Mouse (Mus musculus) heart, postnatal 0 days (tissue): ENCODE results near the gene Vstm5. TPM values are rescaled to one million over a fixed set of nuclear protein-coding genes. Genes with fewer than 3 reads are reported as not detected.

ENCODE experiments used
- ATAC-seq: fragments of 200-750 bp; cut with Nextera tagmentation; 2 replicates; pipeline ENCODE4 v1.8.0; 2017; ENCODE audit warnings: low read depth, moderate number of reproducible peaks, moderate library complexity; ENCODE audit not compliant: insufficient read depth
- DNase-seq: peaks from one replicate; pipeline ENCODE4 v3.0.0-alpha.2; 2016; ENCODE audit warnings: low spot score
- H3K27ac ChIP-seq: fragments of 300-500 bp; sonication (generic); 2 replicates; pipeline ENCODE4 v1.5.1; 2014; ENCODE audit warnings: low read depth, mild to moderate bottlenecking
- H3K27me3 ChIP-seq: fragments of 300-500 bp; sonication (generic); 2 replicates; pipeline ENCODE4 v1.6.1; 2014; ENCODE audit warnings: low read length, mixed read lengths; ENCODE audit not compliant: control insufficient read depth, insufficient read depth
- H3K36me3 ChIP-seq: fragments of 300-500 bp; sonication (generic); replicated peaks from 2 replicates; pipeline ENCODE4 v1.6.1; 2014; ENCODE audit warnings: low read length, mixed read lengths; ENCODE audit not compliant: control insufficient read depth, insufficient read depth
- H3K4me1 ChIP-seq: fragments of 300-500 bp; sonication (generic); 2 replicates; pipeline ENCODE4 v1.6.1; 2014; ENCODE audit warnings: antibody characterized with exemption; ENCODE audit not compliant: control insufficient read depth, insufficient read depth
- H3K4me2 ChIP-seq: fragments of 300-500 bp; sonication (generic); 2 replicates; pipeline ENCODE4 v1.6.1; 2014; ENCODE audit warnings: low read depth, mild to moderate bottlenecking, low read length, moderate library complexity
- H3K4me3 ChIP-seq: fragments of 300-500 bp; sonication (generic); 2 replicates; pipeline ENCODE4 v1.5.1; 2014; ENCODE audit warnings: low read depth, low read length
- H3K9ac ChIP-seq: fragments of 300-500 bp; sonication (generic); replicated peaks from 2 replicates; pipeline ENCODE4 v1.6.1; 2014; ENCODE audit warnings: low read depth, low read length, mixed read lengths
- H3K9me3 ChIP-seq: fragments of 300-500 bp; sonication (generic); replicated peaks from 2 replicates; pipeline ENCODE4 v1.6.1; 2016; ENCODE audit warnings: low read length; ENCODE audit not compliant: control insufficient read depth
- CTCF ChIP-seq: IDR thresholded peaks from 2 replicates; pipeline ENCODE4 v1.5.1; 2016; ENCODE audit warnings: antibody characterized with exemption, control low read depth, low read depth
- EP300 ChIP-seq: IDR thresholded peaks from 2 replicates; pipeline ENCODE4 v1.6.1; 2016; ENCODE audit warnings: antibody characterized with exemption, low read depth
- WGBS: fragments of 180-500 bp; shearing (Covaris S2); extraction: QIAGEN DNeasy Blood & Tissue Kit; methylation state at CpG from one replicate; pipeline ENCODE4 v1.1.7; 2014; 5-methylcytosine and 5-hydroxymethylcytosine counted together
- polyA plus RNA-seq: library from polyadenylated mRNA; unstranded; fragments of >200 nt; fragmentation: Nextera tagmentation; extraction: Ambion mirVana; gene quantifications from 2 replicates; pipeline ENCODE4 v1.2.1, GENCODE M21; 2015
- total RNA-seq: library from RNA; depleted of rRNA; stranded (reverse); fragments of >200 nt; gene quantifications from 2 replicates; pipeline ENCODE4 v1.2.3, GENCODE M21; 2014; ENCODE audit warnings: low replicate concordance

Gene Vstm5
- total and polyA plus RNA-seq, 2 experiments from 2014 or later: 1.5 to 1.6 TPM

DNA sequence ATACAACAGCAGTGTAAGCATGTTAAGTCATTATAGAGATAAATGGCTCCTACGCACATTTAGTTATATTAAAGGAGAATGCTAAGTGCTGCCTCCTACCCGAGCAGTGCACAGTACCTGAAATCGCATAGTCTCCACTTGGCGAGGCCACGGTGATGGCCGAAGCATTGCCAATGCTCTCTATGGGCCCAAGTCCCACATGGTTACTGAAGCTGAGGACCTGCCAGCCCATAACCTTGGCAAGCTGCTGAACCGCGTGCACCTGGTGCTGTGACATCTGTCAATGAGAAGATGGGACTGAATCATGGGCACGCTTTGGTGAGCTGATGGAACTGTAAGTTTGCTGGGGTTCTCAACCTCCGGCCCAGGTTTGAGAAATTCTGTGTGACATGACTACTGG lies 24.6 kb downstream of the Vstm5 start:
- H3K4me3 ChIP-seq: no peak overlapping the region
- TF ChIP-seq EP300: no peak
- TF ChIP-seq CTCF: no peak
- DNase-seq: no peak
- no peaks in the 10 kb centered on the region for H3K4me1 ChIP-seq
- no peak overlapping the region for H3K4me2 ChIP-seq
- WGBS: 96% methylated on average over 10 of the region's 10 CpGs
- H3K27ac ChIP-seq: no peak overlapping the region
- no peaks in the 10 kb centered on the region for H3K27me3 ChIP-seq
- ATAC-seq: no peak
- H3K9me3 ChIP-seq: no peaks in the 10 kb centered on the region
- H3K9ac ChIP-seq: no peak overlapping the region
- peaks cover 81% of the 10 kb centered on the region for H3K36me3 ChIP-seq

GRCm38 (mm10) chr9:15273981-15274380 lies 35.1 kb downstream of the Vstm5 start:
- no peak for DNase-seq
- no peak overlapping the region for H3K4me2 ChIP-seq
- H3K27ac ChIP-seq: no peak overlapping the region
- WGBS: 91% methylated on average over 2 of the region's 2 CpGs
- no peak overlapping the region for H3K9ac ChIP-seq
- TF ChIP-seq CTCF (no peak), EP300 (no peak)
- no peak for ATAC-seq
- 0 out of 2 replicates have a peak, but pooled peaks cover 5% of the 10 kb centered on the region for H3K4me1 ChIP-seq
- H3K27me3 ChIP-seq: no peaks in the 10 kb centered on the region
- H3K36me3 ChIP-seq: peaks cover 81% of the 10 kb centered on the region
- no peaks in the 10 kb centered on the region for H3K9me3 ChIP-seq
- H3K4me3 ChIP-seq: no peak overlapping the region

- 0 out of 2 replicates have a peak, but pooled peaks cover 7% of the 10 kb centered on the region for H3K4me1 ChIP-seq
- WGBS: 92% methylated on average over 4 of the region's 4 CpGs
- no peak overlapping the region for H3K4me2 ChIP-seq
- no peak for ATAC-seq
- peaks cover 52% of the 10 kb centered on the region for H3K36me3 ChIP-seq
- H3K4me3 ChIP-seq: no peak overlapping the region
- H3K9me3 ChIP-seq: no peaks in the 10 kb centered on the region
- DNase-seq: no peak
- H3K27me3 ChIP-seq: no peaks in the 10 kb centered on the region
- no peak overlapping the region for H3K27ac ChIP-seq
- no peak overlapping the region for H3K9ac ChIP-seq
- no peak for TF ChIP-seq EP300
Measured at GRCm38 (mm10) chr9:15276855-15277254, 38.0 kb downstream of the Vstm5 start.

DNA sequence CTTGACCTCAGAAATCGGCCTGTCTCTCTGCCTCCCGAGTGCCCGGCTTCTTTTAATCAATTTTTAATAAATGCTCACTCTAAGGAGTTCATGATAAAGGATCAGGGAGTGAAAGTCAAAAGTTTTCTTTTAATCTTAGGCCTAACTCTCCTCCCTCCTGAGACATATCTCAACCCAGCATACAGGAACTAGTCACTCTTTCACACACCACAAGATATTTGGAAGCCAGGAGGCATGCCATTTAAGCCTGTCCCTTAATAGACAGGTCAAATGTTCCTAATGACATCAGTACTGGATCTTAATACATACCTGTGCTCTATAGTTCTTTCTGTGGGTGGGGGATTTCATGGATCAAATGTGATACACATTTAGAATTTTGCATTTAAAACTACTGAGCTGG lies 39.5 kb downstream of the Vstm5 start:
- ATAC-seq (no peak), DNase-seq (no peak)
- Histone ChIP-seq H3K27me3 (no peaks in the 10 kb centered on the region), H3K4me2 (no peak overlapping the region), H3K9me3 (no peaks in the 10 kb centered on the region), H3K4me1 (0 out of 2 replicates have a peak, but pooled peaks cover 7% of the 10 kb centered on the region), H3K36me3 (peaks cover 37% of the 10 kb centered on the region), H3K4me3 (no peak overlapping the region), H3K27ac (no peak overlapping the region), H3K9ac (no peak overlapping the region)
- TF ChIP-seq CTCF: no peak
- no peak for TF ChIP-seq EP300
- WGBS: 98% methylated on average over 3 of the region's 3 CpGs

- peak overlapping the region; percentile 85 for H3K27ac ChIP-seq
- WGBS: 8% methylated on average over 19 of the region's 19 CpGs
- no peak for TF ChIP-seq EP300
- TF ChIP-seq CTCF: no peak
- no peaks in the 10 kb centered on the region for H3K27me3 ChIP-seq
- no peaks in the 10 kb centered on the region for H3K9me3 ChIP-seq
- DNase-seq (no peak), ATAC-seq (peak; percentile 69; the same call in 1 of the 2 replicates)
- peak overlapping the region; percentile 86 for H3K4me2 ChIP-seq
- H3K4me1 ChIP-seq: 0 out of 2 replicates have a peak, but pooled peaks cover 7% of the 10 kb centered on the region
- peaks cover 29% of the 10 kb centered on the region for H3K36me3 ChIP-seq
- H3K4me3 ChIP-seq: peak overlapping the region; percentile 93
- H3K9ac ChIP-seq: peak overlapping the region; percentile 93
Measured at GRCm38 (mm10) chr9:15279139-15279648, 40.3 kb downstream of the Vstm5 start.
